Mouse (Mus musculus) liver, postnatal 0 days (tissue): ENCODE measurements around the gene Rtbdn. TPM values are rescaled to one million over a fixed set of nuclear protein-coding genes. Genes with fewer than 3 reads are reported as not detected.

Source experiments
- ATAC-seq: fragments of 200-750 bp; cut with Nextera tagmentation; 2 replicates; pipeline ENCODE4 v1.8.0; 2017; ENCODE audit warnings: mild to moderate bottlenecking, moderate library complexity
- DNase-seq: peaks from one replicate; pipeline ENCODE4 v3.0.0-alpha.2; 2016
- H3K27ac ChIP-seq: fragments of 300-500 bp; sonication (generic); 2 replicates; pipeline ENCODE4 v1.5.1; 2014; ENCODE audit warnings: antibody characterized with exemption, moderate library complexity, mild to moderate bottlenecking, low read depth
- H3K27me3 ChIP-seq: fragments of 300-500 bp; sonication (generic); 2 replicates; pipeline ENCODE4 v1.6.1; 2014; ENCODE audit warnings: low read length, control low read depth, mixed read lengths; ENCODE audit not compliant: insufficient read depth
- H3K36me3 ChIP-seq: fragments of 300-500 bp; sonication (generic); replicated peaks from 2 replicates; pipeline ENCODE4 v1.6.1; 2014; ENCODE audit warnings: mild to moderate bottlenecking, control low read depth, low read length, moderate library complexity, mixed read lengths; ENCODE audit not compliant: insufficient read depth
- H3K4me1 ChIP-seq: fragments of 300-500 bp; sonication (generic); 2 replicates; pipeline ENCODE4 v1.6.1; 2014; ENCODE audit warnings: antibody characterized with exemption, mild to moderate bottlenecking, control low read depth; ENCODE audit not compliant: insufficient read depth
- H3K4me2 ChIP-seq: fragments of 300-500 bp; sonication (generic); 2 replicates; pipeline ENCODE4 v1.6.1; 2014; ENCODE audit warnings: low read depth, mild to moderate bottlenecking, low read length, moderate library complexity, mixed read lengths
- H3K4me3 ChIP-seq: fragments of 300-500 bp; sonication (generic); 2 replicates; pipeline ENCODE4 v1.5.1; 2014; ENCODE audit warnings: low read depth, low read length
- H3K9ac ChIP-seq: fragments of 300-500 bp; sonication (generic); replicated peaks from 2 replicates; pipeline ENCODE4 v1.6.1; 2014; ENCODE audit warnings: mild to moderate bottlenecking, moderate library complexity
- H3K9me3 ChIP-seq: fragments of 300-500 bp; sonication (generic); 2 replicates; pipeline ENCODE4 v1.6.1; 2016; ENCODE audit warnings: mild to moderate bottlenecking, control low read depth, low read length, mixed read lengths
- CTCF ChIP-seq: sonication (generic); IDR thresholded peaks from 2 replicates; pipeline ENCODE4 v1.5.1; 2016; ENCODE audit warnings: antibody characterized with exemption, low read depth
- EP300 ChIP-seq: IDR thresholded peaks from 2 replicates; pipeline ENCODE4 v1.6.1; 2016; ENCODE audit warnings: antibody characterized with exemption, low read depth, mild to moderate bottlenecking
- WGBS: fragments of 180-500 bp; shearing (Covaris S2); extraction: QIAGEN DNeasy Blood & Tissue Kit; methylation state at CpG from one replicate; pipeline ENCODE4 v1.1.7; 2014; ENCODE audit not compliant: insufficient replicate concordance; 5-methylcytosine and 5-hydroxymethylcytosine counted together
- polyA plus RNA-seq: library from polyadenylated mRNA; unstranded; fragments of >200 nt; fragmentation: Nextera tagmentation; extraction: Ambion mirVana; gene quantifications from 2 replicates; pipeline ENCODE4 v1.2.1, GENCODE M21; 2015

The Rtbdn gene
- polyA plus RNA-seq, 1 experiment from 2014 or later = not detected

DNA sequence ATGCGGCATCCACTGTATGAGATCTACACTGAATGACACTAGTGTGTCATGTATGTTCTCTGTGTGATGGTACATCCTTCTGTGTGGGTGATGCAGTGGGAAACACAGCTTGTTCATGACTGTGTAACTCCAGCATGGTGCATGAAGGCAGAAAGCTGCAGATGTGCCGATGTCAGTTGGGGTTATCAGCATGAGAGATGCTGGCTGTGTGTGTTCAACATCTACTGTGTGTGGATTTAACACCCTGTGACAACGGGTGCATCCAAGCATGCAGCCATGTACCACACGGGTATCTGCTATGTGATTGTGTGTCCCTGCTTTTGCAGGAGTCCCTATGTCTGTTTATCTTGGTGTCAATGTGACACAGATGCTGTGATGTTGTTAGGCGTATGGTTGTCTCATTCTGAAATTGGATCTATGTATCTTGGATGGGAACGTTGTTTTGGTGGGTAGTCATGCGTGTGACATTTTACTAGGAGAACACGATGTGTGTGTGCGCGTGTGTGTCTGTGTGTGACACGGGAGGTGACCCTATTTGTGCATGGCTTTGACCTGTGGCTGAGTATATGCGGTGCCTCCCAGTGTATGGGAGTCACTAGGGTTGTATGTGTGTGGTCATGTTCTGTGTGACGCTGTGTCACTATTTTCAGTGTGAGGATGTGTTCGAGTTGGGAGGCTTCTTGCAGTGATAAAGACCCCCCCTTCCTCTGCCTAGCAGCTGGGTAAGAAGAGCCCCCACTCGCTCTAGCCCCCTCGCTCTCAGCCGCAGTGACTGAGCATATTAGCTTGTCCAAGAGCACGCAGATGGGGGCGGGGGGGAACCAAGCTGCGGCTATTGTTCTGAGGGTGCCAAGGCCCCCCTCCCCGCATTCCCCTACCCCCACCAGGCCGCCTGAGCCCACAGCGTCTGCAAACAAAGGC is 10.5 kb upstream of the Rtbdn start:
- 25% methylated on average over 23 of the region's 23 CpGs for WGBS
- H3K4me1 ChIP-seq = no peaks in the 10 kb centered on the region; the same call in none of the 2 replicates
- H3K4me2 ChIP-seq = peak overlapping the region; percentile 70
- H3K27me3 ChIP-seq = peaks cover 54% of the 10 kb centered on the region
- no peak overlapping the region for H3K9ac ChIP-seq
- H3K27ac ChIP-seq = no peak overlapping the region
- no peak for DNase-seq
- peak overlapping the region; percentile 44 for H3K4me3 ChIP-seq
- H3K9me3 ChIP-seq = no peaks in the 10 kb centered on the region
- ATAC-seq = no peak
- H3K36me3 ChIP-seq = no peaks in the 10 kb centered on the region
- no peak for TF ChIP-seq EP300
- TF ChIP-seq CTCF = no peak

DNA sequence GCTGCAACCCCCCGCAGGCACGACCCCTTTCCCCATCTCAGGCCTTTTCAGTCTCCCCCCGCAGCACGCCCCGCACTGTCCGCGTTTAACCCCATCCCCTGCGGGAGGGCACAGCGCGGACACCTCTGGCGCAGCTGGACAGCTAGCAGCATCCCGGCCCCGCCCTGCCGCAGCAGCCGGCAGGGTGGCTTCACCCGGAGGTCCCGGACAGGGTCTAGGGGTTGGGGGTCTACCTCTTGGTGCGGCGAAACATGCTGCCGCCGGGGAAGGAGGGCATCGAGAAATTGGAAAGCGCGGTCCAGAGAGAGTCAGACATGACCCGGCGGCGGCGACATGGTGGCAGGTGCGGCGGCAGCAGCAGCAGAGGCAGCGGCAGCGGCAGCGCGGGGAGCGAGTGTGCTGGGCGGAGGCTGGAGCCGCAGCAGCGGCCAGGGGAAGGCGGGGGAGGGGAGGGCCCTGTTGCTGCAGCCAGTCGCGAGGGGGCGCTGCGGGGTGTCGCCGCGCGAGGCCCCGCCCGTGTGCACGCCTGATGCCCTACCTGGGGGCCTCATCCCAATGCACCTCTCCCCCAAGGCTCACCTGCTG is 9.7 kb upstream of the Rtbdn start, which contains the start of gene Mast1:
Gene Mast1, minus strand, starts transcription at position 398 of the 585 bp plus-strand sequence.
- H3K4me1 ChIP-seq = no peaks in the 10 kb centered on the region; the same call in none of the 2 replicates
- peak; percentile 80 for DNase-seq
- H3K36me3 ChIP-seq = no peaks in the 10 kb centered on the region
- peaks cover 52% of the 10 kb centered on the region for H3K27me3 ChIP-seq
- TF ChIP-seq CTCF (peak; percentile 69), EP300 (no peak)
- H3K9ac ChIP-seq = 0 out of 2 replicates have a peak within 1 kb of the TSS, but pooled peaks have one; percentile 16
- 2% methylated on average over 46 of the region's 50 CpGs for whole genome bisulfite sequencing
- no peak within 1 kb of the TSS for H3K27ac ChIP-seq
- no peaks in the 10 kb centered on the region for H3K9me3 ChIP-seq
- peak within 1 kb of the TSS; percentile 44 for H3K4me3 ChIP-seq
- H3K4me2 ChIP-seq = peak within 1 kb of the TSS; percentile 70
- peak; percentile 67 for ATAC-seq

DNA sequence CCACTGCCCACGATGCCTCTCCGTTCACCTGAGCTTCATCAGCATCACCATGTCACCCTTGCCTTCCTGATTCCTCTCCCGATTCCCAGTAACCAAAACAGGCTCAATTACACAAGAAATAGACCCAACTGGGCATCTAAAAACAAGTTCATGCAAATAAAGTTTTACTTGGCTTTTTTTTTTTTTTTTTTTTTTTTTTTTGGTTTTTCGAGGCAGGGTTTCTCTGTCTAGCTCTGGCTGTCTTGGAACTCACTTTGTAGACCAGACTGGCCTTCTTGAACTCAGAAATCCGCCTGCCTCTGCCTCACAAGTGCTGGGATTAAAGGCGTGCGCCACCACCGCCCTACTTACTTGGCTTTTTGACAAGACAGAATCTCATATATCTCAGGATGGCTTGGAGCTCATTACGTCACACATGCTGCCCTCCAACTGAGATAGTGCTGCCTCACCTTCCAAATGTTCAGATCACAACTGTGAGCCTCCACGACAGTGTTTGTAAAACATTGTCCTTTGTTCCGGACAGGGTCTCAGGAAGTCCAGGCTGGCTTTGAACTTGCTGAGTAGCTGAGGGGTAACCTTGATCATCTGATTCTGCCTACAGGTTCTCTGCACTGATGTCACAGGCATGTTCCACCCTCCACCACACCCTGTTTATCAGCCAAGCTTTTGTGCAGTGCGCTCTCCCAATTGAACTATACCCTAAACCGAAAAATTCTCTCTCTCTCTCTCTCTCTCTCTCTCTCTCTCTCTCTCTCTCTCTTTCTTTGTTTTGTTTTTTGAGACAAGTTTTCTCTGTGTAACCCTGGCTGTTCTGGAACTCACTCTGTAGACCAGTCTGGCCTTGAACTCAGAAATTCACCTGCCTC is 8.9 kb upstream of the Rtbdn start:
- Histone ChIP-seq H3K4me1 (no peaks in the 10 kb centered on the region; the same call in none of the 2 replicates), H3K9ac (no peak overlapping the region), H3K27ac (no peak overlapping the region), H3K4me2 (peak overlapping the region; percentile 70; the same call in 1 of the 2 replicates), H3K4me3 (no peak overlapping the region; the same call in 1 of the 2 replicates), H3K9me3 (no peaks in the 10 kb centered on the region), H3K36me3 (no peaks in the 10 kb centered on the region), H3K27me3 (peaks cover 52% of the 10 kb centered on the region)
- TF ChIP-seq CTCF (no peak), EP300 (no peak)
- DNase-seq (no peak), ATAC-seq (no peak)
- 53% methylated on average over 13 of the region's 13 CpGs for WGBS

DNA sequence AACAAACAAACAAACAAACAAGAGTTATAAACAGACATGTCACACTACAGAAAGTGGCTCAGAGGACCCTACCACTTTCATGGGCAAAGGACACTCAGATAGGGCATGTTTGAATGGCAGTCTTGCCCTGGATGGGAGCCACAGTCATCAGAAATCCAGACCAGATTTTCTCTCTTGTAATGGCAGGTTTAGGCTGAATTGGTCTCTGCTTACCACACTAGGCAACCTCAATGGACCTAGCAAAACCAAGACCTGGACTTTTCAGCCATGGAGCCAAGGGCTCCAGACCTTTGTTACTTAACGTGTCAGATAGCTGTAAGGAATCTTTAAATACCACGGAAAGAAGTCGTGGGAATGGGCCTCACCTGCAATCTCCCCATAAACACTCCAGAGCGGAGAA is 3.1 kb upstream of the Rtbdn start:
- Histone ChIP-seq H3K4me1 (peaks cover 11% of the 10 kb centered on the region), H3K9ac (no peak overlapping the region), H3K36me3 (no peaks in the 10 kb centered on the region), H3K4me2 (no peak overlapping the region), H3K27ac (no peak overlapping the region), H3K4me3 (no peak overlapping the region), H3K27me3 (peaks cover 60% of the 10 kb centered on the region), H3K9me3 (no peaks in the 10 kb centered on the region)
- ATAC-seq = no peak
- no peak for DNase-seq
- WGBS = 17% methylated on average over 4 of the region's 4 CpGs
- TF ChIP-seq EP300 = no peak
- TF ChIP-seq CTCF = no peak

DNA sequence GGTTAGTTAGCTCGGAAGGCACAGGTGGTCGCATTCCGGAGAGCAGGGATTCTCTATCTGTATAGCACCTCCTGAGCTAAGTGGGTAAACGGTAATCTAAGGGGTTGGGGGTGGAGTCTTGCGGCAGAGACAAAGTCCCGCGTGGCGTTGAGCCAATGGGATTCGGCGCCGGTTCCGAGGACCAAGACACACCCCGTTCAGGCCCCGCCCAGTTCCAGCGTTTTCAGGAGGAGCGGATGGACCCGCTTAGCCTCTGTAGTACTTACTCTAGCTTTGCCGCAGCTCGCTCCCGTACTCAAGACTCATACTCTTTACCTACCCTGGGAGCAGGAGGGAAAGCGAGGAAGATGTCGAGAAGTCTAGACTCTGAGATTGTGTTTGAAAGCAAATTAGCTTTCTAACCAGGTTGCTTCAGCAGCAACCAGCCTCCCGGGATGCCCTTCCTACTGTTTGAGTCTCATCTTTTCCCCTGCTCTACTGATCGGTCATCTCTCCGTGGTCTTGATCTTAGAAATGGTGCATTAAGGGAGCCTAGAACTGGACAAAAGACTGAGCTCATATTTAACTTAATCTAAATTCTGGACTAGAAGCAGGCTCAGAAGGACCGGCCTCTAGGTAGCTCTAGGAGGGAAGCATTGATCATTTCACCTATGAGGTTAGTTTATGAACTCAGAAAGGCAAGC is 2.2 kb upstream of the Rtbdn start:
- Histone ChIP-seq H3K4me3 (no peak overlapping the region), H3K4me1 (peaks cover 11% of the 10 kb centered on the region), H3K9ac (no peak overlapping the region), H3K27ac (no peak overlapping the region), H3K4me2 (peak overlapping the region; percentile 35; the same call in 1 of the 2 replicates), H3K9me3 (no peaks in the 10 kb centered on the region), H3K36me3 (no peaks in the 10 kb centered on the region), H3K27me3 (peaks cover 60% of the 10 kb centered on the region)
- peak; percentile 75 for DNase-seq
- TF ChIP-seq EP300 (no peak), CTCF (no peak)
- ATAC-seq = no peak
- WGBS = 4% methylated on average over 26 of the region's 26 CpGs
